Mouse (Mus musculus) midbrain, embryonic 11.5 days (tissue): ENCODE results near the gene Tmem107. TPM values are rescaled to one million over a fixed set of nuclear protein-coding genes. Genes with fewer than 3 reads are reported as not detected.

Source experiments
- ATAC-seq: fragments of 200-750 bp; cut with Nextera tagmentation; 2 replicates; pipeline ENCODE4 v1.8.0; 2017; ENCODE audit warnings: moderate TSS enrichment, moderate library complexity; ENCODE audit not compliant: low FRiP score
- DNase-seq: peaks from one replicate; pipeline ENCODE4 v3.0.0; 2015; ENCODE audit warnings: low spot score; ENCODE audit errors: missing footprints
- H3K27ac ChIP-seq: fragments of 300-500 bp; sonication (generic); 2 replicates; pipeline ENCODE4 v1.5.1; 2014; ENCODE audit warnings: low read depth, low read length
- H3K27me3 ChIP-seq: fragments of 300-500 bp; sonication (generic); 2 replicates; pipeline ENCODE4 v1.6.1; 2014; ENCODE audit warnings: mild to moderate bottlenecking, low read length, moderate library complexity, mixed read lengths; ENCODE audit not compliant: control insufficient read depth, insufficient read depth
- H3K36me3 ChIP-seq: fragments of 300-500 bp; sonication (generic); 2 replicates; pipeline ENCODE4 v1.6.1; 2014; ENCODE audit warnings: mild to moderate bottlenecking, low read length, moderate library complexity, mixed read lengths; ENCODE audit not compliant: control insufficient read depth, insufficient read depth
- H3K4me1 ChIP-seq: fragments of 300-500 bp; sonication (generic); 2 replicates; pipeline ENCODE4 v1.6.1; 2014; ENCODE audit warnings: low read length; ENCODE audit not compliant: control insufficient read depth, insufficient read depth
- H3K4me2 ChIP-seq: fragments of 300-500 bp; sonication (generic); 2 replicates; pipeline ENCODE4 v1.6.1; 2014; ENCODE audit warnings: mild to moderate bottlenecking, moderate library complexity
- H3K4me3 ChIP-seq: fragments of 300-500 bp; sonication (generic); 2 replicates; pipeline ENCODE4 v1.5.1; 2014; ENCODE audit warnings: low read depth, low read length
- H3K9ac ChIP-seq: fragments of 300-500 bp; sonication (generic); 2 replicates; pipeline ENCODE4 v1.6.1; 2014; ENCODE audit warnings: low read length
- H3K9me3 ChIP-seq: fragments of 300-500 bp; sonication (generic); 2 replicates; pipeline ENCODE4 v1.6.1; 2016; ENCODE audit warnings: low read length; ENCODE audit not compliant: control insufficient read depth
- WGBS: fragments of 180-500 bp; shearing (Covaris S2); extraction: QIAGEN DNeasy Blood & Tissue Kit; methylation state at CpG from one replicate; pipeline ENCODE4 v1.1.7; 2014; 5-methylcytosine and 5-hydroxymethylcytosine counted together
- polyA plus RNA-seq: library from polyadenylated mRNA; unstranded; fragments of >200 nt; fragmentation: Nextera tagmentation; extraction: Ambion mirVana; gene quantifications from 2 replicates; pipeline ENCODE4 v1.2.1, GENCODE M21; 2014

The Tmem107 gene
- polyA plus RNA-seq, 1 experiment from 2014 or later = 57.7 TPM

DNA sequence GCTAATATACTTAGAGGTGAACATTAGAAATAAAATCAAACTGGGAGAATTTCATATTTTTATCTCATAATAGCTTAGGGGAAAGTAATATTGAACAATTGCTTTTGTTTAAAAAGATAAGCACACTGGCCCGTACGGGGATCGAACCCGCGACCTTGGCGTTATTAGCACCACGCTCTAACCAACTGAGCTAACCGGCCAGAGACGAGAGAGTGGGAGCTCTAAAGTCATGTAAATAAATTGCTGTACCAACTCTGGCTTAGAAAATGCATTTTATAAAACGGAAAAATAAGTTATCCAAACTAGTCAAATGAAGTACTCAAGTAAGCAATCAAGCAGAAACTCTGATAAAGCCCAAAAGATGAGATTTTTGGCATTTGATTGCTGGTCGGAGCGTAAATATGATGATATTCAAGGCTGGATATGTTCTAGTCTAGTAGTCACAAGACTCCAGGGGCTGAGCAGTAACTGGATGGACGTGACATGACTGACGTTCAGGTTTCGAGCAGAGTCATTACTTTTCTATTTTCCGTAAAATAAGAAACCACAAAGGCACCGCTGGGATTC, 8.3 kb upstream of the Tmem107 start:
- Histone ChIP-seq H3K27me3 (no peaks in the 10 kb centered on the region), H3K4me3 (peak overlapping the region; percentile 74), H3K4me2 (peak overlapping the region; percentile 67), H3K36me3 (no peaks in the 10 kb centered on the region), H3K9ac (no peak overlapping the region), H3K4me1 (peaks cover 26% of the 10 kb centered on the region), H3K9me3 (no peaks in the 10 kb centered on the region), H3K27ac (no peak overlapping the region)
- DNase-seq = peak; percentile 99
- WGBS = under 1% methylated on average over 17 of the region's 17 CpGs
- ATAC-seq = no peak; the same call in 1 of the 2 replicates

DNA sequence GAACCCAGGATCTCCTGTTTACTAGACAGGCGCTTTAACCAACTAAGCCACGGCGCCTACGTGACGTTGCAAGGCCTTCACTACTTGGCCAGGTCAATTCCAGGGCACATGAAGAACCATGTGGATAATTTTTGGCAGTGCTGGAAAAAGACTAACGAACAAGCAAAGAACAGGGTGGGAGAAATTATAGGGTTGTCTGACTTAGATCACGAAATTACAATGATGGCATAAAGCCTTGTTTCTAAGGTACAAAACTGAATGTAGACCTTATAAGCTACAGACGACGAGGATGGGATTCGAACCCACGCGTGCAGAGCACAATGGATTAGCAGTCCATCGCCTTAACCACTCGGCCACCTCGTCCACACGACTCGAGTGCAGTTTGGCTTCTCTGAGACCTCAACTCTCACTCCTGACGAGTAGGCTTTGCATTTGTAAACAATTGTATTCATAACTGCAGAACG, 7.8 kb upstream of the Tmem107 start:
- DNase-seq (peak; percentile 100), ATAC-seq (peak; percentile 63)
- WGBS = under 1% methylated on average over 19 of the region's 19 CpGs
- Histone ChIP-seq H3K27me3 (no peaks in the 10 kb centered on the region), H3K9ac (peak overlapping the region; percentile 49; the same call in 1 of the 2 replicates), H3K4me2 (peak overlapping the region; percentile 67), H3K9me3 (no peaks in the 10 kb centered on the region), H3K4me3 (peak overlapping the region; percentile 74), H3K4me1 (peaks cover 26% of the 10 kb centered on the region), H3K36me3 (no peaks in the 10 kb centered on the region), H3K27ac (peak overlapping the region; percentile 48; the same call in 1 of the 2 replicates)

DNA sequence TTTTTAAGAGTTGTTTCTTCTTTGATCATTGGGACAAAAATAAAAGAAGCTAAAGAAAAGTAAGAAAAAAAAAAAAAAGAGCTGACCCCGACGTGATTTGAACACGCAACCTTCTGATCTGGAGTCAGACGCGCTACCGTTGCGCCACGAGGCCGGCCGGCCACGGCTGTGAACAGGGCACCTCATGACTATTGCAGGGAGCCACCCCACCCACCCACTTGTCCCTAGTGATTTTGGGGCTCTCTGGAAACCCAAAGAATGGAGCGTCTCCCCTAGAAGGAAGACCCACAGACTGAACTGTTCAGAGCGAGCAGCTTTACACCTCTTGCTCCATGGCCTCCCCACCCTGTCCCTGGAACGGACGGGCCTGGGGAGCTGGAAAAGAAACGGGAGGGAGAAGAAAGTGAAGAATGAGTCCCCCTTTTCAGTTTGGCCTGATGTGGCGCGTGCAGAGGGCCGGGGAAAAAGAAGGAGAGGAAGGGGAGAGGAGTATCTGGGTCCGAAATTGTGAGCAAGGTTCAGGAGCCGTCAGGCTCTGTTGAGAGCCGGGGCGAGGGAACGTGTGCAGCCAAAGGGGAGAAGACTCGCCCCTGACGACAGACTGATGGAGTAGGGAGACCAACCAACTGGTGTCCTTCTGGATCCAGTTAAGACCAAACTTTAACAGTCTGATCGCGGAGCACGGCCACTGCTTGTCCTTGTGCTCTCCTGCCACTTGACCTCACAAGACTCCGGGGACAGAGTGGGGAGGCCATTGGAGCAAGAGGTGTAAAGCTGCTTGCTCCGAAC, 7.0 kb upstream of the Tmem107 start:
- WGBS = under 1% methylated on average over 31 of the region's 31 CpGs
- DNase-seq (peak; percentile 100), ATAC-seq (0 out of 2 replicates have a peak, but pooled peaks have one; percentile 20)
- no peaks in the 10 kb centered on the region for H3K36me3 ChIP-seq
- H3K4me3 ChIP-seq = peak overlapping the region; percentile 74
- H3K4me2 ChIP-seq = peak overlapping the region; percentile 67
- peak overlapping the region; percentile 60 for H3K27ac ChIP-seq
- no peaks in the 10 kb centered on the region for H3K9me3 ChIP-seq
- H3K4me1 ChIP-seq = peaks cover 26% of the 10 kb centered on the region
- no peaks in the 10 kb centered on the region for H3K27me3 ChIP-seq
- peak overlapping the region; percentile 73 for H3K9ac ChIP-seq

DNA sequence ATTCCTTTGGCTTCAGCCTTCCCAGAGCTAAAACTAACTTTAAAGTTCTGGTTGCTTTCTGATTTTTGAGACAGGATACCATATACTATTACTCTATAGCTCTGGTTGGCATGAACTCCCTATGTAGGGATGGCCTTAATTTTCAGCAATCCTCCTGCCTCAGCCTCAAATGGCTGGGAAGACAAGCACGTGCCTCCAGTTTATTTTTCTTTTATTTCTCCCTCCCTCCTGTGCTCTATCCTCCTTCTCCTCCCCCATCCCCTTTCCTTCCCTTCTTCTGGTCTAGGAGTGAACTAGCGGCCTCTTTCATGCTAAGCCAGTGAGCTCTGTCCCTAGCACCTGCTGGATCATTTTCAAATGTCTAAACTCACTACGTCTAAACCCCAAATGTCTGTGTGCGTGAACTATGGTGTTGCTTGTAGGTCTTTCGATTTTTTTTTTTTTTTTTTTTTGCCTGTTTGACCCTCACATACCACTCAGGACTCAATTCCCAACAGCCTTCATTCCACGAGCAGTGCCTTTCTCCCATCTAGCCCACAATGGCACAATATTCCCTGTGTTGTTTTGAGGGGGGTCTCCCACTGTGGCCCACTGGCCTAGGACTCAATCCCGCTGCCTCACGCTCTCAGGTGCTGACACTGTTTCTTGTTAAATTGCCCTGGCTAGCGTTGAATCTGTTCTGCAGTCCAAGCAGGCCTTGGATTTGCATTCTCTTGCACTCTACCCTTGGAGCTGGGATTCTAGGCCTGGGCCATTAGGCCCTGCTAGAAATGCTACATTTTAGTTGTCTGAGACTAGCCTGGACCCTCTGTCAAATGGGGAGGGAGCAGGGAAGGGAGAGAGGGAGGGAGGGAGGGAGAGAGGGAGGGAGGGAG, 6.1 kb upstream of the Tmem107 start:
- peak overlapping the region; percentile 74 for H3K4me3 ChIP-seq
- DNase-seq (peak; percentile 81), ATAC-seq (no peak)
- peak overlapping the region; percentile 67 for H3K4me2 ChIP-seq
- H3K9ac ChIP-seq = no peak overlapping the region; the same call in 1 of the 2 replicates
- WGBS = 45% methylated on average over 9 of the region's 9 CpGs
- H3K4me1 ChIP-seq = peaks cover 26% of the 10 kb centered on the region
- H3K27me3 ChIP-seq = no peaks in the 10 kb centered on the region
- H3K27ac ChIP-seq = peak overlapping the region; percentile 60; the same call in 1 of the 2 replicates
- H3K36me3 ChIP-seq = no peaks in the 10 kb centered on the region
- no peaks in the 10 kb centered on the region for H3K9me3 ChIP-seq

DNA sequence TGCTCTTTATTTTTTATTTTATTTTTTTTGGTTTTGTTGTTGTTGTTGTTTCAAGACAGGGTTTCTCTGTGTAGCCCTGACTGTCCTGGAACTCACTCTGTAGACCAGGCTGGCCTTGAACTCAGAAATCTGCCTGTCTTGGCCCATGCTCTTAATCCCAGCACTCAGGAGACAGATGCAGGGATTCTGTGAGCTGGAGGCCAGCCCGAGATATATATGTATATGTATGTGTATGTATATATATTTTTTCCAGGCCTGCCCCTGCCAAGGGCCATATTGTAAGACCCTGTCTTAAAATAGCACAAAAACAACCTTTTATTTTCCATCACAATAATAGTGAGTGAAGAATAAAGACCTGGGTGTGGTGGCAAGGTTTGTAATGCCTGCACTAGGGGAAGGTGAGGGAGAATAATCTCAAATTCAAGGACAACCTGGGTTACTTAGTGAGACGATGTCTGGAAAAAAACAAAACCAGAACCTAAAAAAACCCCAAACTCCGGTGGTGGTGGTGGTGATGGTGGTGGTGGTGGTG, 5.1 kb upstream of the Tmem107 start:
- DNase-seq (no peak), ATAC-seq (no peak)
- Histone ChIP-seq H3K9ac (no peak overlapping the region), H3K4me1 (peaks cover 29% of the 10 kb centered on the region), H3K36me3 (no peaks in the 10 kb centered on the region), H3K27ac (no peak overlapping the region), H3K9me3 (no peaks in the 10 kb centered on the region), H3K4me2 (peak overlapping the region; percentile 69; the same call in 1 of the 2 replicates), H3K27me3 (no peaks in the 10 kb centered on the region), H3K4me3 (no peak overlapping the region)
- 56% methylated on average over 3 of the region's 3 CpGs for WGBS

DNA sequence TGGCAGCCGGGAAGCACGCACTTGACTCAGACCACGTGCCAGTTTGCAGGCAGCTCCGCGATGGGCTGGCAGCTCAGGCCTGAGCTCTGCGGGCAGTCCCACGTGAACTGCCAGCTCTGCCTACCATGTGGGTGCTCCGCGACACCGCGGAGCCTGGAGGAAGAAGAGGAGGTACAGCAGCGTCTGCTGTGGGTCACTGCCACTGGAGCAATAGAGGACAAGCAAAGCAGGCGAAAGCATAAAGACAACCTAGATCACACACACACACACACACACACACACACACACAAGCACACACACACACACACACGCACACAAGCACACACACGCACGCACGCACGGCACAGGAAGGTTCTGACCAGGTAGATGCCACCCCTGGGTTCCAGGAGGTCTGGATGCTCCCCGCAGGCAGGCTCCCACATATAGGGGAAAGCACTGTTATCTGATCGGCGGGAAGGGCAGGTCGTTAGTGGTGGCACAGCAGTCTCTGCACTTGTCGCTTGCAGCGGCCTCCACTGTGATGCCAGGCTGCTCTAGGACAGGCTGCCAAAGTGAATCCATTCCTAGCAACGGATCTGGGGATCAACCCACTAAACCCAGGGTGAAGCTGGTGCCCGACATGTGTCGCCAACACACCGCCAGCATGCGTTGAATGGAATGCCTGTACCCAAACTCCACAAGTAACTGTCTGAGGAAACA, 4.3 kb upstream of the Tmem107 start:
- H3K27ac ChIP-seq = no peak overlapping the region
- ATAC-seq = no peak
- WGBS = under 1% methylated on average over 29 of the region's 29 CpGs
- peak; percentile 95 for DNase-seq
- H3K4me1 ChIP-seq = peaks cover 23% of the 10 kb centered on the region
- H3K27me3 ChIP-seq = no peaks in the 10 kb centered on the region
- H3K4me2 ChIP-seq = peak overlapping the region; percentile 69
- peak overlapping the region; percentile 30 for H3K4me3 ChIP-seq
- H3K9ac ChIP-seq = peak overlapping the region; percentile 55
- H3K9me3 ChIP-seq = no peaks in the 10 kb centered on the region
- H3K36me3 ChIP-seq = no peaks in the 10 kb centered on the region

DNA sequence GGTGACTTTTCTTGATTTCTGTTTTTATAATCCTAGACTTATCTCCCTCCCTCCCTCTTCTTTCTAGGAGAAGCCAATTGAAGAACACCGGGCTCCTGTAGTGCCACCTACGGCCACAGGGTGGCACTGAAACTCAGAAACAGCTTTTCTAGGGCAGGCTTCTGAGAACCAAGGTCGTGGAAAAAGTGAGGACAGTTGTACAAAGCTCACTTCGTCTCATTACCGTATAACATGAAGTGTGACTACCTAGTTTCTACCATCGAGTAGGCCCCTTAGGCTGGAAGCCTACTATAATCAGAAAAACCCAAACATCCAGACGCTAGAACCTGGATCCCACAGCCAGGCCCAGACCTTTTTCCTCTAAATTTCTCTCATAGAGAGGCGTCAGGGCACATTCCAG, 3.6 kb upstream of the Tmem107 start:
- Histone ChIP-seq H3K9ac (no peak overlapping the region; the same call in 1 of the 2 replicates), H3K4me2 (peak overlapping the region; percentile 69), H3K4me3 (peak overlapping the region; percentile 30), H3K27ac (no peak overlapping the region), H3K9me3 (no peaks in the 10 kb centered on the region), H3K36me3 (no peaks in the 10 kb centered on the region), H3K4me1 (peaks cover 22% of the 10 kb centered on the region), H3K27me3 (no peaks in the 10 kb centered on the region)
- 9% methylated on average over 8 of the region's 8 CpGs for WGBS
- peak; percentile 99 for DNase-seq
- no peak for ATAC-seq

DNA sequence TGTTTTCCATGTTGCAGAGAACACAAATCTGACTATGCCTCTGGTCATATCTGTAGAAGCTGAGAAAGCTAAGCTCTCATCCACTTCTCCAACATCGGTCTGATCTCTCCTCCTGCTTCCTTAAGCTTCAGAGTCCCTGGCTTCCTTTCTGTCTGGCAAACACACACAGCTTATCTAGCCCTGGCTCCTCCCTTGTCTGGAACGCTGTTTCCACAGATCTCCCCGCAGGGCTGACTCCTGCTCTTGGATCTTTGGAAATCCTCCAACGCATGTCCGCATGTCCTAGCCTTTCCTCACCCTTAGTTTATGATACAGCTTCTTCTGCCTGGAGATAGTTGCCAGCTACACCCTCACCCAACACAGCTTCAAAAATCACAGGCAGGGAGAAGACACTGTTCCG, 3.0 kb upstream of the Tmem107 start:
- 63% methylated on average over 6 of the region's 6 CpGs for WGBS
- DNase-seq (no peak), ATAC-seq (no peak)
- H3K4me3 ChIP-seq = no peak overlapping the region
- H3K27ac ChIP-seq = no peak overlapping the region
- no peak overlapping the region for H3K4me2 ChIP-seq
- H3K4me1 ChIP-seq = peaks cover 27% of the 10 kb centered on the region
- H3K27me3 ChIP-seq = no peaks in the 10 kb centered on the region
- H3K9ac ChIP-seq = no peak overlapping the region
- no peaks in the 10 kb centered on the region for H3K9me3 ChIP-seq
- no peaks in the 10 kb centered on the region for H3K36me3 ChIP-seq
